Mouse (Mus musculus) spleen, embryonic (tissue): ENCODE measurements at regions not wholly inside any gene's neighbourhood (a gene's known extent, or its start where the extent isn't known, plus 50 kb on each side); places are given as distances from the start of the nearest gene placed in this dataset.

Experiments used
- CTCF ChIA-PET: fragments of 350-600 bp; sonication (Branson Sonifier 250); formaldehyde crosslinking; loops from one replicate; lab custom pipeline; 2022; lab: Charles Lee

- CTCF ChIA-PET, result no interaction called here
These were observed 386.1 kb downstream of the Nedd1 start for GRCm38 (mm10) chr10:92336138-92336537.

- CTCF ChIA-PET, result no interaction called here
These were observed 387.1 kb downstream of the Nedd1 start for GRCm38 (mm10) chr10:92335141-92335540.

- CTCF ChIA-PET, result no interaction called here
These were observed 388.4 kb downstream of the Nedd1 start for GRCm38 (mm10) chr10:92333869-92334268.

DNA sequence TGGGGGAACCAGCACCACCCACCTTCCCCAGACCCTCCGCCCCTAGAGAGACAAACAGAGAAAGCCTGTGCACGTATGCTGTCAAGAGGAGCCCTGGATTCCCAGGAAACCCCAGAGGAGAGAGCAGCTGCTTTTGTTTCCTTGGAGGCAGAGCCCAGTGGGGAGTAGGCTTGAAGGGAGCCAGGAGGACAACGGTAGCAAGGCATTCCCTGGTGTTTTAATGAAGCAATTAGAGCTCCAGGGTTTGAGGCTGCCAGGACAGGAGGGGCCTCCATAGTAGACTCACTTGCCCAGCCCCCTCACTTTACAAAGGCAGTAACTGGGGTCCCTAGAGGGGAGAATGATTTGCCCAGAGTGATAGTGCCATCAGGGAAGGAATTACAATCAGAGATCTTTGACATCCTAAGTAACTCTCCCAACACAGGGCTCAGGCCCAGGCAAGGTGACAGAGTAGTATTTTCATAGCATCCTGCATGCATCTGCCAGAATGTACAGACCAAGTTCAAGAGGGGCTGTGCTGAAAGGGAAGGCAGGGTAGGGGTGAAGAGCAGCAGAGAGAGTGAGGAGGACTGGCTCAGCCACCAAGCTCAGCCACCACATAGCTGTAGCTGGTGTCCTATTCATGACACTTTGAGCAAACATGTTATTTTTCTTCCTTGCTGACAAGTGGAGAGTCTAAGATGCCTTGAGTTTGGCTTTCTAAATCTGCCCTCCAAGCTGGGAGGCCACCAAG is 389.0 kb downstream of the Nedd1 start:
- CTCF ChIA-PET, result no interaction called here

GRCm38 (mm10) chr10:92330150-92330549 is 392.1 kb downstream of the Nedd1 start:
- CTCF ChIA-PET, result no interaction called here

- CTCF ChIA-PET, result no interaction called here
These were observed 392.6 kb downstream of the Nedd1 start for GRCm38 (mm10) chr10:92329661-92330060.

GRCm38 (mm10) chr10:92325284-92325989 is 396.8 kb downstream of the Nedd1 start:
- CTCF ChIA-PET, result no interaction called here

DNA sequence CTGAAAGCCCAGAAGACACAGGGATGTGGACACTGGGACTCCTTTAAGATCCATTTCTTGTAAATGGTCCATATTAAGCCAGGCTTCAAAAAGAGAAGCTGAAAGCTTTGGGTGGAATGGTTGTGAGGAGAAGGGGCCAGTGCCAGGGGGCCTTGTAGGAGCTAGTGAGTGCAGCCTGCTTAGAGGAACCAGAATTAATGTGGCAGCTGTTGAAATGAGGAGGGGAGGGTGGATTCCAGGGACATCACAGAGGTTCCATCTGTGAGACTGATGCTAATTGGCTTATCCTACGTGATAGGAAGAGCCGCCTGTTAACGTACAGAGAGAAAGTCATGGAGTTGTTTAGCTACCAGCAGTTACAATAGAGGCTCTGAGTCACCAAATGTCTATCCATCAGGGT is 407.6 kb downstream of the Nedd1 start:
- CTCF ChIA-PET, result no interaction called here

DNA sequence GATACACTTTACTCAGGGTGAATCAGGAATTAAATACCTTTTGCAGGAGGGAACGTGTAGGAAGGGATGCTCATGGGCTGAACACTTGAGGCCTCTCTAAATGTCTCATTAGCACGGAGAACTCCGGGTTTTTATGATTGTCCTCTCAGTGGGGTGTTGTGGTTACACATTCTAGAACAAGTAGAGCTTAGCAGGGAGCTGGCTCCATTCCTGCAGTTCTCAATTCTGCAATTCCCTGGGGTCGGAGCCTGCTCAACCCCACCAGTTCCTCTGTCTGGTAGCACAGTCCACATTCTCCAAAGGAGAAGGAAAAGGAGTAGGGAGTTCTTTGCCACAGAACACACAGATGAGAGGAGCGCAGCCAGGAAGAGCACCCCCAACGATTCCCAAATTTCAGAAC is 409.9 kb downstream of the Nedd1 start:
- CTCF ChIA-PET, result no interaction called here

DNA sequence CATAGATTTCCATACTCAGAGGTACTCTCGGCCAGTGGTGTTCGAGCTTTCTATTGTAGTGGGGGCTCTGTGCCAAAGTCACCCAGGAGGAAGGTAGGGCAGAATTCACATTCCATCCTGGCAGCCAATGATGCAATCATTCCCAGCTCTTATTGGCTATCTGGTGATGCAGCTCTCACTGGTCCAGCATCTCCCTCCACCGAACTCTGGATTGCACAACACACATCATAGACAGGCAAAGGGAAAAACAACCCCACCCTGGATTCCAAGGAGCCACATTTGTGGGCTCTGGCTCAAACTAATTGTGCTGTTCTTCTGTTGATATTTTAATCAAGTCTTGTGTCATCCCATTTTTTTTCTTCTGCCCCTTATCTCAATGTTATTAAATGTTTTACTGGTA is 413.6 kb downstream of the Nedd1 start:
- CTCF ChIA-PET, result no interaction called here

- CTCF ChIA-PET, result no interaction called here
These were observed 414.4 kb downstream of the Nedd1 start for GRCm38 (mm10) chr10:92307861-92308260.

DNA sequence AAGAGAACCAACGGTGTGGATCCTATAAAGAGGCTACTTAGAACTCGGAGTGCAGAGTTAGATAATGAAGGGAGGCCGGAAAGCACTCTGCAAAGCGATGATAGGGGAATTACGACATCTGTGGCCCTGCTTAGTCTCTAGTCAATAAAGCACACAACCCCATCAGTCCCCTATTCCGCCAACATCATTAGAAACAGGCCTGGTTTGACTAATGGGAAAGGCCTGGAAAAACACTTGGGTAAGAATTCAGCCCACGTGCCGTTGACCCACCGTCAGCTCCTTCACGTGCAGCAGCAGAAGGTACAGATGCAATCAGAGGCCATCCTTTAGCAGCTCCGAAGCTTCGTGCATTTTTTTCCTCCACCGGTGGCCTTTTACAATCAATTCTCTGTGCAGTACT is 423.5 kb downstream of the Nedd1 start:
- CTCF ChIA-PET, result no interaction called here

DNA sequence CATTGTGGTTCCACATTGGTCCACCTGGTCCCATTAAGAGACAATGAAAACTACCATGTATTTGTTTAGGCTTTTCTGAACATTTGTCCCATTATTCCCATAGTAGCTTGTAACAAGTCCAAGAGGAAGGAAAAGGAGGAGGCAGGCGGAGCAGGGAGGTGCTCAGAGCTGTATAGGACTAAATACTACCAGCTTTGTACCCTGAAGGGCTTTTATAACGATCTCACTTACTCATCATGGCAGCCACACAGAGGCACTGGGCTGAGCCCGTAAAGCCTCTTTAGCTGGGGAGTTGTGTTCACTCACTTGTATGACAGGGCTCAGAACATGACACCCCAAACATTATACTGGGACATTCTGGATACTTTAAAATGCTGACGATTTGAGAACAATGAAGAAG is 425.4 kb downstream of the Nedd1 start:
- CTCF ChIA-PET, result no interaction called here

DNA sequence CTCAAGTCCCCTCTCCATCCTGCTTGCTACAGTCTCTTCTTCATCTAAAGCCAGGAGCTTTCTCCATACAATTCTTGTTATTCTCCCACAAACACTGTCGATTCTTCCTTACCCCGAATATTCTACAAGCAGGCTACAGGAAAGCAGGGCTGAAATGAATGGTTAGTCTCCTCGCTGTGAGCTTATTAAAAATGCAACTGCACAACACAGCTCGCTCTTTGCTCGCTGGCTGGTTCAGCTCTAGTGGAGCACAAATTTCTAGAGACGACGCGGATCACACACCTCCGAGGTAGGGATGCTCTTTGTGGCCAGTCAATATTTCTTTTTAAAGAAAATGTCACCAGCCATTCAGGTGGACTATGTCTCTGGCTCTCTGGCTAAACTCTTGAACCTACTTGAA is 425.9 kb downstream of the Nedd1 start:
- CTCF ChIA-PET, result no interaction called here

- CTCF ChIA-PET, result no interaction called here
These were observed 429.0 kb downstream of the Nedd1 start for GRCm38 (mm10) chr10:92293261-92293660.

GRCm38 (mm10) chr10:92289230-92289629 is 433.0 kb downstream of the Nedd1 start:
- CTCF ChIA-PET, result no interaction called here

DNA sequence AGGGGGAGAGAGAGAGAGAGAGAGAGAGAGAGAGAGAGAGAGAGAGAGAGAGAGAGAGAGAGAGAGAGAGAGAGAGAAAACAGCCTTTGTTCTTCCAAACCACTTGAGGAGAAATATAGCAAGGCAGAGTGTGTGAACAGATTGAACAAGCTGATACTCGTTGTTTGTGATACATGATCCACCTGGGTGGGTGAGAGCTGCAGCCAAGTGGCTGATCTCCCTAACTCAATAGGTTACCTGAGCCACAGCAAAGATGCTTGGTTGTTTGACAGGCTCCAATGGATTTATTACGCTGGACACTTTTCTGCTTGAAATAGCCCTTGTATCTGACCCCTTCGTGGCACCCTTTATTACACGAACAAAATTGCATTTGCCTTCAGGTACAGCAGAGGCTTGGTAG is 438.0 kb downstream of the Nedd1 start:
- CTCF ChIA-PET, result no interaction called here

DNA sequence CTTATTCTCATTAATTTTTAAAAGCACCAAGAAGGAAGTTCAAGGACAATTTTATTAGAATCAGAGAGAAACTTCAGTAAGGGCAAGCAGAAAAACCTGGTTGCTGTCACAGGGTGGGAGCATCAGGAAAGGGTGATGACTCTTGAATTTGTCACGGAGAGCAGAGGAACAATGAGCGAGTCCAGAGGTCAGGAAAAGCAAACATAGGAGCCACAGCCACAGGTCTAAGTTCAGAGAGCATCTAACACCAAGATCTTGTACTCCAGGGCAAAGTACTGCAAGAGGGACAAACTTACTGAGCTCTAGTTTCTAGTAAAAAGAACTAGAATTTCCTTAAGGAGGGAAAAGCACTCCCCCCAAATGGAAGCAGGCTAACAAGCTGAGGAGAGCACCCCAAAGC is 444.2 kb downstream of the Nedd1 start:
- CTCF ChIA-PET, result interaction anchor here (0.6 kb wide), 1 partner anchor 14 kb away, joined by 4 read pairs; no protein-coding TSS in a partner anchor

DNA sequence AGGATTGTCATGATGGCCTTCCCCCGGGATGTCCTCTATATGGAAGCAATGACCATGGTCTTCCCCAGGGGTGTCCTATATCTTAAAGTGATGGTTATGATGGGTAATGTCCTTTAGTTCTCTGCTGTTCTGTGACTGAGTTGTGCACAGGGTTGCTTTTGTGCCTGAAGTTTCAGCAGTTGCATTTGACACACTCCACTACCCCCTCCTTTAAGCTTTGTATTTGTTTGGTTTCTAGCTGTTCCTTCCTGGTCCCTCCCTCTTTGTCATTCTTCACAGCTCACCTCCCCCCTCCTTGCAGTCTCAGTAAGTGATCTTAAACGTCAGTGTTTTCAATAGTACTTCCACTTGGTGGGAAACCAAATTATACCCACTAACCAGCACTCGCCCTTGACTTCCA is 464.4 kb downstream of the Nedd1 start:
- CTCF ChIA-PET, result no interaction called here

GRCm38 (mm10) chr10:92248648-92249047 is 473.6 kb downstream of the Nedd1 start:
- CTCF ChIA-PET, result interaction anchor here (0.7 kb wide), 1 partner anchor 446 kb away, joined by 4 read pairs; no protein-coding TSS in a partner anchor

DNA sequence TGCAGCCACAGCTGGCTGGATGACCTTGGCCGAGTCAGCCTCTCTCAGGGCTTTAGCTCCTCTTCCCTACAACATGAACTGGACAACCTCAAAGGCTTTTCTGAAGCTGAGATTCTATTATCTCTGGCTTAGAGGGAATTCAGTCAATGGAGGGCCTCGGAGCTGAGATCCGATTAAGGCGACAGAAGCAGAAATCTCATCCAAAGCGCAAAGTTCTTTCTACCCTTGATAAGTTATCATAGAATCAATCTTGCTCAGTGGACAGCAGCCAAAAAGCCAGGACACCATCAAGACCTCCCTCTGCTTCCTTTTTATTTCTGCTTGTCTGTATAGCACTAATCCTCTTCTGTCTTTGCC is 474.8 kb downstream of the Nedd1 start:
- CTCF ChIA-PET, result interaction anchor here (1.0 kb wide), 1 partner anchor 9 kb away, joined by 7 read pairs; no protein-coding TSS in a partner anchor

DNA sequence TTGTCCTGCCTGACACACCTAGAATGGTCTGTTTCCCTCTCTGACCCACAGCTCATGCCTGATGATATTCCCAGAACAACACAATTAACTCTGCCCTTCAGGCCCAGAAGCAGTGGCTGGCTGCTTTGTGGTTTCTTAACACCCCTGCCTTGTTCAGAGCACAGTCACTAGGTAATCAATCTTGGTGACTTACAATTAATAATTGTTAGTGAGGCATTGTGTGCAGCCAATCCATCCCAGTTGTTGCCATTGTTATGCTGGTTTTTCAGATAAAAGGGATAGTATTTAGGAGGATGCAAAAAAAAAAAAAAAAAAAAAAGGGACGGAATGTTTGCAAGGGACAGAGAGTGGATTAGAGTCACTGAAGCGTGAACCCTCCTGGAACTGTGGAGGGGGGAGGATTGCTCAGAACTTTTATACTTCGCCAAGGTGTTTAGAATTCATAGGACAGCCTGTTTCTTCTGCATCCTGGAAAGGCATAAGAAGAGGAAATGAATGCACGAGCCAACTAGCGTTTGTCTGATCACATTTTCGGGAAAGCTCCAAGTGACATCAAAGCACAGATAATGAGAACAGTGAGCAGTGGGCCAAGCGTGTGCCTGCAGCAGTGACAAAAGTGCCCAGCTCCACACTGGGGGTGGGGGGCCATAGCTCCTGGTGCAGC is 475.3 kb downstream of the Nedd1 start:
- CTCF ChIA-PET, result interaction anchor here (1.0 kb wide), 1 partner anchor 9 kb away, joined by 7 read pairs; no protein-coding TSS in a partner anchor
